Mouse (Mus musculus) heart, embryonic 13.5 days (tissue): ENCODE results near the gene Grid1. TPM values are rescaled to one million over a fixed set of nuclear protein-coding genes. Genes with fewer than 3 reads are reported as not detected.

ENCODE experiments used
- ATAC-seq: fragments of 200-750 bp; cut with Nextera tagmentation; 2 replicates; pipeline ENCODE4 v1.8.0; 2017; ENCODE audit warnings: moderate TSS enrichment; ENCODE audit not compliant: insufficient number of reproducible peaks, low FRiP score, low TSS enrichment; ENCODE audit errors: extremely low read depth
- H3K27ac ChIP-seq: fragments of 300-500 bp; sonication (generic); replicated peaks from 2 replicates; pipeline ENCODE4 v1.5.1; 2015; ENCODE audit warnings: moderate library complexity, mild to moderate bottlenecking, inconsistent platforms
- H3K27me3 ChIP-seq: fragments of 300-500 bp; sonication (generic); replicated peaks from 2 replicates; pipeline ENCODE4 v1.6.1; 2015; ENCODE audit warnings: mild to moderate bottlenecking, inconsistent platforms
- H3K36me3 ChIP-seq: fragments of 300-500 bp; sonication (generic); 2 replicates; pipeline ENCODE4 v1.6.1; 2015; ENCODE audit warnings: mild to moderate bottlenecking, inconsistent platforms
- H3K4me1 ChIP-seq: fragments of 300-500 bp; sonication (generic); 2 replicates; pipeline ENCODE4 v1.6.1; 2015; ENCODE audit warnings: inconsistent platforms
- H3K4me2 ChIP-seq: fragments of 300-500 bp; sonication (generic); 2 replicates; pipeline ENCODE4 v1.6.1; 2015; ENCODE audit warnings: inconsistent platforms, mild to moderate bottlenecking, moderate library complexity
- H3K4me3 ChIP-seq: fragments of 300-500 bp; sonication (generic); 2 replicates; pipeline ENCODE4 v1.5.1; 2015; ENCODE audit warnings: moderate library complexity, mild to moderate bottlenecking, inconsistent platforms
- H3K9ac ChIP-seq: fragments of 300-500 bp; sonication (generic); 2 replicates; pipeline ENCODE4 v1.6.1; 2015; ENCODE audit warnings: inconsistent platforms, mild to moderate bottlenecking, moderate library complexity
- H3K9me3 ChIP-seq: fragments of 300-500 bp; sonication (generic); 2 replicates; pipeline ENCODE4 v1.6.1; 2016; ENCODE audit warnings: inconsistent platforms
- WGBS: fragments of 180-500 bp; shearing (Covaris S2); methylation state at CpG from one replicate; pipeline ENCODE4 v1.1.7; 2015; ENCODE audit warnings: mixed read lengths; 5-methylcytosine and 5-hydroxymethylcytosine counted together
- polyA plus RNA-seq: library from polyadenylated mRNA; unstranded; fragments of >200 nt; fragmentation: Nextera tagmentation; extraction: Ambion mirVana; gene quantifications from 2 replicates; pipeline ENCODE4 v1.2.1, GENCODE M21; 2015

Gene Grid1
- polyA plus RNA-seq, 1 experiment from 2014 or later, result 0.55 TPM

DNA sequence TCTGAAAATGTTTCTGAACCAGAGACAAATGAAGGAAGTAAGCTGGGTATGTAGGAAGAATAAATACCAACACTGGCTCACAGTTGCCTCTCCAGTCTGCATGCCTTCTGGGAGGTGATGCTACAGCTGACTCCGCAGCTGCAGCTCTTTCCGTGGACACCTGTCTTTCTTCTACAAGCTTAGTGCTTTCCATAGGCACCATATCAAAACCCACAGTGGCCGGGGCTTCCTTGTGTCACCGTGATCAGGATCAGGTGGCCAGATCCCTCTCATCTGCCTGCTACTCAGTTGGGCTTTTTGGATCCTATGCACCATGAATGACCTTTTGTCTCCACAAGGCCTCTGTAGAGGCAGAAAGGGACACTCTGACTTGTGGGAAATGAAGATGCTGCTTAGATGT lies 272.7 kb downstream of the Grid1 start:
- WGBS, result 91% methylated on average over 4 of the region's 4 CpGs
- Histone ChIP-seq H3K9me3 (no peaks in the 10 kb centered on the region), H3K36me3 (no peaks in the 10 kb centered on the region), H3K27ac (no peak overlapping the region), H3K27me3 (no peaks in the 10 kb centered on the region; the same call in 1 of the 2 replicates), H3K4me3 (no peak overlapping the region), H3K4me1 (peaks cover 8% of the 10 kb centered on the region), H3K9ac (no peak overlapping the region), H3K4me2 (no peak overlapping the region)
- no peak for ATAC-seq

- WGBS, result 57% methylated on average over 6 of the region's 6 CpGs
- Histone ChIP-seq H3K9me3 (no peaks in the 10 kb centered on the region), H3K9ac (no peak overlapping the region), H3K4me2 (no peak overlapping the region), H3K27ac (no peak overlapping the region), H3K27me3 (no peaks in the 10 kb centered on the region; the same call in 1 of the 2 replicates), H3K4me3 (no peak overlapping the region), H3K4me1 (peaks cover 8% of the 10 kb centered on the region), H3K36me3 (no peaks in the 10 kb centered on the region)
- ATAC-seq, result no peak
Observed at GRCm38 (mm10) chr14:35093561-35094186, 273.8 kb downstream of the Grid1 start.

DNA sequence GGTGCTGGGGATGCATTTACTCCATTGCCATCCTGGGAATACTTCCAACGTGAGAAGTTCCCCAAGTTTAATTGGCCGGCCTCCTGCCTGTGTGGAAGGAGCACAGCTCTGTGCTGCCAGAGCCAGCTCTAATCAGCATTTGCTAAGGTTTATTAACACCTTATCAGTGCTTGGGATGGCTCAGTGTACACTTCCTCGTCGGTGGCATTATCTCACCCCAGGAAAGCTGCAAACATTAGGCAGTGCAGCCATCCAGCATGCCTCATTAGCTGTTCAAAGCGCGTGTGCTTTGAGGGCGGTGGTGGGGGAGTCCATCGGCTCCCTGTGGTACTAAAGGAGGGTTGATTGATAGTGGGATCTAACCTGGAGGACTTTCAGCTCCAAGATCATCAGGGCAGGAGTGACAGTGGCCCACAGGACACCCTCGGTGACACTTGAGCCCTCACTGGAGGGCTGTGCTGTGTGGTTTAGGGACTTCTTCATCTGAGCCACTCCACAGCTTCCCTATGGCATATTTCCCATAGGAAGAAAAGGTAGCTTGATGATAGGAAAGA lies 275.7 kb downstream of the Grid1 start:
- H3K4me1 ChIP-seq, result peaks cover 8% of the 10 kb centered on the region
- no peak overlapping the region for H3K9ac ChIP-seq
- H3K4me2 ChIP-seq, result no peak overlapping the region
- H3K27ac ChIP-seq, result no peak overlapping the region
- H3K27me3 ChIP-seq, result no peaks in the 10 kb centered on the region; the same call in 1 of the 2 replicates
- 21% methylated on average over 9 of the region's 9 CpGs for WGBS
- ATAC-seq, result no peak
- no peak overlapping the region for H3K4me3 ChIP-seq
- H3K9me3 ChIP-seq, result no peaks in the 10 kb centered on the region
- H3K36me3 ChIP-seq, result no peaks in the 10 kb centered on the region

DNA sequence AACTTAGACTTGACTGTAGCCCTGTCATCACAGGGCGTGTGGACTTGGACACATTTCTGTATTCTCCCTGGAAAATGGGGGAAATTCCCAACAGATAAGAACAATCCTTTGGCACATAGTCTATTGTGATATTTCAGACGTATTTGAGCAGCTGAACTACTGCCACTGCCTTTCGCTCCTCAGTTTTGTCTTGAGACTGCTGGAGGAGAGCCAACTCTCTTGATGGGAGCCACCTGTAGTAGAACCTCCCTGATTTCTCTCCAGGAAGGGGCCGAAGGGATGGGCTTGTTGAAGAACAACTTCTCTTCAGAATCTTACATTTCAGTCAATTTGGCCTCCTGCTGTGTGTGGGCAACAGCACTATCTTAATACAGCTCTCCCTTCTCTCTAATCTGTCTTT lies 276.2 kb downstream of the Grid1 start:
- Histone ChIP-seq H3K27me3 (no peaks in the 10 kb centered on the region; the same call in 1 of the 2 replicates), H3K36me3 (no peaks in the 10 kb centered on the region), H3K4me1 (peaks cover 8% of the 10 kb centered on the region), H3K4me2 (no peak overlapping the region), H3K4me3 (no peak overlapping the region), H3K27ac (no peak overlapping the region), H3K9ac (no peak overlapping the region), H3K9me3 (no peaks in the 10 kb centered on the region)
- no peak for ATAC-seq
- WGBS, result 33% methylated on average over 4 of the region's 4 CpGs

GRCm38 (mm10) chr14:35097166-35097565 lies 277.3 kb downstream of the Grid1 start:
- no peak overlapping the region for H3K9ac ChIP-seq
- H3K27me3 ChIP-seq, result no peaks in the 10 kb centered on the region; the same call in 1 of the 2 replicates
- WGBS, result 78% methylated on average over 5 of the region's 5 CpGs
- H3K27ac ChIP-seq, result no peak overlapping the region
- no peaks in the 10 kb centered on the region for H3K9me3 ChIP-seq
- no peak overlapping the region for H3K4me3 ChIP-seq
- H3K4me1 ChIP-seq, result peaks cover 8% of the 10 kb centered on the region
- no peak for ATAC-seq
- no peak overlapping the region for H3K4me2 ChIP-seq
- no peaks in the 10 kb centered on the region for H3K36me3 ChIP-seq

GRCm38 (mm10) chr14:35103639-35104210 lies 283.8 kb downstream of the Grid1 start:
- H3K4me1 ChIP-seq, result peaks cover 8% of the 10 kb centered on the region
- no peak overlapping the region for H3K9ac ChIP-seq
- no peak overlapping the region for H3K4me3 ChIP-seq
- H3K36me3 ChIP-seq, result no peaks in the 10 kb centered on the region
- no peak overlapping the region for H3K27ac ChIP-seq
- WGBS, result 79% methylated on average over 5 of the region's 5 CpGs
- H3K27me3 ChIP-seq, result no peaks in the 10 kb centered on the region
- ATAC-seq, result no peak
- H3K9me3 ChIP-seq, result no peaks in the 10 kb centered on the region
- no peak overlapping the region for H3K4me2 ChIP-seq

- peaks cover 3% of the 10 kb centered on the region; the same call in 1 of the 2 replicates for H3K27me3 ChIP-seq
- peaks cover 10% of the 10 kb centered on the region for H3K4me1 ChIP-seq
- no peak overlapping the region for H3K4me2 ChIP-seq
- H3K9ac ChIP-seq, result no peak overlapping the region
- H3K36me3 ChIP-seq, result no peaks in the 10 kb centered on the region
- no peak for ATAC-seq
- 68% methylated on average over 3 of the region's 3 CpGs for WGBS
- no peaks in the 10 kb centered on the region for H3K9me3 ChIP-seq
- no peak overlapping the region for H3K4me3 ChIP-seq
- H3K27ac ChIP-seq, result no peak overlapping the region
Observed at GRCm38 (mm10) chr14:35107596-35107995, 287.7 kb downstream of the Grid1 start.

- no peak overlapping the region for H3K4me2 ChIP-seq
- H3K27me3 ChIP-seq, result peaks cover 3% of the 10 kb centered on the region; the same call in 1 of the 2 replicates
- WGBS, result 56% methylated on average over 1 of the region's 1 CpGs
Observed at GRCm38 (mm10) chr14:35110928-35111327, 291.0 kb downstream of the Grid1 start.

DNA sequence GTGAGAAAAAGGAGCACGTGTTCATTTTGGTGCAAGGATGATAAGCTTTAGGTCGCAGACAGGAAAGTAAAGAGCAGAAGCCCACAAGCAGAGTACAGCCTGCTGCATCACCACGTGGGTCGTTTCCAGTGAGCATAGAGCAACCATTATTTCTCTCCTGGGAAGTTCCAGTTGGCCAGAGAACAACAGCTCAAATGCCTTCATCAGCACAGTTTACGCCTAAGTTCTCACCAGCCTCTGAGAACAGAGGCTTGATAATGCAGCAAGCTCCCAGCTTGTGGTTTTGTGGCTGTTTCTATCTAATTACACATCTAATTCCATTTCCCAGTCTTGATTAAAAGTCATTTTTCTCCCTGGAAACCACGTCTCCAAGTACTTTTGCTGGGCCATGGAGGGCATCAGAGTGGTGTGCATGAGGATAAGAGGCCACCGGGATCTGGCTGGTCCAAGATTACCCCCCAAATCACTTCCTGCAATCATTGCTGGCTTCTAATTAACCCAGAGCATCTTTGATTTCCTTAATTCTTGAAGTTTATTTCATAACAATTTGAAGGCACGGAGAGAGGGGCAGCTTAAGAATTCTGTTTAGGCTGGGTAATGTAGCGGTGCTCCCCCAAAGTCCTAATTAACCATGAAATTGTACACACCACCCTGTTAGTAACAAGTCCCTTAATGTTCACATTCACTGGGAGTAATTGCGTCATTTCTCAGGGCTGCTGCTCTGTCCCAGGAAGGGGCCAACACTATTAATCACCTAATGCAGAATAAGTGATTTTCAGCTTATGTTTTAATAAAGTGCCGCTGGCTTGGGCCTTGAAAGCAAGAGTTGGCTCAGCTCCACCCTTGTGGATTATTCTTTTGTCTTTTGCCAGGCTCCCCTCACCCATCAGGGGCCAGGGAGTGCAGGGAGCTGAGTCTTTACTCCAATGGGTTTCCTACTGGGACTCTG lies 292.7 kb downstream of the Grid1 start:
- Histone ChIP-seq H3K4me3 (no peak overlapping the region), H3K36me3 (no peaks in the 10 kb centered on the region), H3K27ac (no peak overlapping the region), H3K9ac (no peak overlapping the region), H3K27me3 (peaks cover 3% of the 10 kb centered on the region; the same call in 1 of the 2 replicates), H3K4me1 (peaks cover 6% of the 10 kb centered on the region; the same call in 1 of the 2 replicates), H3K9me3 (no peaks in the 10 kb centered on the region), H3K4me2 (no peak overlapping the region)
- 59% methylated on average over 11 of the region's 11 CpGs for WGBS
- ATAC-seq, result no peak; the same call in 1 of the 2 replicates

More at GRCm38 (mm10) chr14:35110928-35111327, 291.0 kb downstream of the Grid1 start:
- ATAC-seq, result no peak
- no peak overlapping the region for H3K9ac ChIP-seq
- no peak overlapping the region for H3K4me3 ChIP-seq
- no peak overlapping the region for H3K27ac ChIP-seq
- H3K9me3 ChIP-seq, result no peaks in the 10 kb centered on the region
- H3K36me3 ChIP-seq, result no peaks in the 10 kb centered on the region
- H3K4me1 ChIP-seq, result peaks cover 8% of the 10 kb centered on the region; the same call in 1 of the 2 replicates

DNA sequence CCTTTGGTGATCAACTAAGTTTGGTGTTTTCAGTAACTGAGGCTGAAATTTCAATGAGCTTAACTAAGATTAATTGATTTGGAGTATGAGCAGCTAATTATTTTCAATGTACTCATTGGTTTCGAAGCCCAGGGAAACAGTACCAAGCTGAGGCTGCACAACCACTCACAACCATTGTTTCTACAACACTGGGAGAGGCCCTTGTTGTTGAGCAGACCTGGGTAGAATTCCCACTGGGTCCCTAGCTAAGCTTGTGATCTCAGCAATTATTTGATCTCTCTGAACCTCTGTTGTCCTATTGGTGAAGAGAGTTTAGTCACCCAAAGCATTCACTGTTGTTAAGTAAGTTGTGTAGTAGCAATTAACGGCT lies 293.4 kb downstream of the Grid1 start:
- Histone ChIP-seq H3K4me3 (no peak overlapping the region), H3K4me1 (peaks cover 6% of the 10 kb centered on the region; the same call in 1 of the 2 replicates), H3K27me3 (peaks cover 3% of the 10 kb centered on the region; the same call in 1 of the 2 replicates), H3K9ac (no peak overlapping the region), H3K27ac (no peak overlapping the region), H3K36me3 (no peaks in the 10 kb centered on the region), H3K4me2 (no peak overlapping the region), H3K9me3 (no peaks in the 10 kb centered on the region)
- no peak for ATAC-seq
- 68% methylated on average over 2 of the region's 2 CpGs for WGBS

DNA sequence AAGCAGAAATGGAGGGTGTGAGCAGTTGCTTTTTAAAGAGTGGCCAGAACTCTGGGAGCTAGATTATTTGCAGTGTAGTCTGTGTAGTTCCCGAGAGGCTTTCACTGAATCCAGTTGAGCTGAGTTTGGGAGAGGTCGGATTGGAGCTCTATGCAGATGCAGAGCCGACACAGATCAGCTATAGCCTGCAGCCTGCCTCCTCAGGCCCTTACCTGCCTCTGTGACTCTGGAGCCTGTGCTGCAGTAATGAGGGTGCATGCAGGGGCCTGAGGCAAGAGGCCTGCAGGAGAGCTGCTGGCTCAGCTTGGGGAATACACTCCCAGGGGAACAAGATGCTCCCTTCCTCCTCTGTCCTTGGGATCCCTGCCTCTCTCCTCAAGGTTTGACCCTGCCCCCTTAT lies 296.0 kb downstream of the Grid1 start:
- 59% methylated on average over 3 of the region's 3 CpGs for WGBS
- no peaks in the 10 kb centered on the region for H3K36me3 ChIP-seq
- no peak for ATAC-seq
- no peaks in the 10 kb centered on the region for H3K9me3 ChIP-seq
- no peak overlapping the region for H3K4me2 ChIP-seq
- H3K27me3 ChIP-seq, result no peaks in the 10 kb centered on the region; the same call in 1 of the 2 replicates
- H3K27ac ChIP-seq, result no peak overlapping the region
- H3K9ac ChIP-seq, result no peak overlapping the region
- H3K4me3 ChIP-seq, result no peak overlapping the region
- H3K4me1 ChIP-seq, result peaks cover 6% of the 10 kb centered on the region; the same call in 1 of the 2 replicates
